Mouse (Mus musculus): Measurements from ENCODE around the gene Lad1. TPM values are rescaled to one million over a fixed set of nuclear protein-coding genes. Genes with fewer than 3 reads are reported as not detected.

Lad1 gene
- 1.6 and 1.8 TPM in 2 replicates for polyA plus RNA-seq (2012; rRNA removed)

DNA sequence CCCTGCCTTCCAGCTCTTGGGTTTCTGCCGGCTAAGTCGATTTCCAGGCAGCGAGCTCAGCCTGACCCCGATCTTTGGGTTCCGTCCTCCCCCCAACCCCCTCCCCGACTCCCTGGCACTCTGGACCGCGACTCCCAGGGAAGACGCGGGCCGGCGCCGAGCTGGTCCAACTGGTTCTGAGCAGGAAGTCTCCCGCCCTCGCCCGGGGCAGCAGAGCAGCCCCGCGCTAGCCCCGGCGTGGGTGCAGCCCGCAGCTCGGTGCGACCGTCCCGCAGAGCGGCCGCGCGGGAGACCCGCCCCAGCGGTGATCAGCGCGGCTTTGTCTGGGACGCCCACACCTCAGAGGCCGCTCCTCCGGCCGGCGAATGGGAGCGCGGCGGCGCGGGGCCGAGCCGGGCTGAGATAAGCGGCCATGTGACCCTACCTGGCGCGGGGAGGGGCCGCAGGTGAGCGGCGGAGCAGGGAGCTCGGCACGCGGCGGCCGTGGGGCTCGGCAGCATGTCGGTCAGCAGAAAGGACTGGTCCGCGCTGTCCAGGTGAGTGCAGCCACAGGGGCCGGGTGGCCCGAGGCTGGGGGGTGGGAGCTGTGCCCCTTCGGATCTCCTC, at the start of gene Lad1:
Gene Lad1, plus strand, starts transcription at position 118 of the 606 bp plus-strand sequence.
- no peak for DNase-seq (ENCODE audit: extremely low spot score in 1 of 2, low spot score in 1 of 2)

DNA sequence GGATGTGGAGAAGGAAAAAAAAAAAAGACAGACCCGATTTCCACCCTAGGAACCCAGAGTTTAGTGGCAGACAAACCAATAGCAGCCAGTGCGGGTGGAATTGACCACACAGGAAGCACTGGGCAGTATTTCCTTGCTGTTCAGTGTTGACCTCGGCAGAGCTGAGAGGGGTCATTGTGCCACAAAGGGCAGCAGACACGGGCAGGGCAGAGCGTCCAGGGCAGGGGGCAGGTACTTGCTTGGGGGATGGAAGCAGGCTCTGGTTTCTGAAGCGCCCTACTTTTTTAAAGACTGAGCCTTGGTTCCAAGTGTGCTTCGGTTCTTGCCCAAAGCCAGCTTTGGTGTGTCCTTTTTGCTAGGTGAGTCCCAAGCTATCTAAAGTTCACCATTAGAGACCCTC, 48.2 kb upstream of the Lad1 start:
- DNase-seq (ENCODE audit: extremely low spot score in 1 of 2, low spot score in 1 of 2) = no peak

DNA sequence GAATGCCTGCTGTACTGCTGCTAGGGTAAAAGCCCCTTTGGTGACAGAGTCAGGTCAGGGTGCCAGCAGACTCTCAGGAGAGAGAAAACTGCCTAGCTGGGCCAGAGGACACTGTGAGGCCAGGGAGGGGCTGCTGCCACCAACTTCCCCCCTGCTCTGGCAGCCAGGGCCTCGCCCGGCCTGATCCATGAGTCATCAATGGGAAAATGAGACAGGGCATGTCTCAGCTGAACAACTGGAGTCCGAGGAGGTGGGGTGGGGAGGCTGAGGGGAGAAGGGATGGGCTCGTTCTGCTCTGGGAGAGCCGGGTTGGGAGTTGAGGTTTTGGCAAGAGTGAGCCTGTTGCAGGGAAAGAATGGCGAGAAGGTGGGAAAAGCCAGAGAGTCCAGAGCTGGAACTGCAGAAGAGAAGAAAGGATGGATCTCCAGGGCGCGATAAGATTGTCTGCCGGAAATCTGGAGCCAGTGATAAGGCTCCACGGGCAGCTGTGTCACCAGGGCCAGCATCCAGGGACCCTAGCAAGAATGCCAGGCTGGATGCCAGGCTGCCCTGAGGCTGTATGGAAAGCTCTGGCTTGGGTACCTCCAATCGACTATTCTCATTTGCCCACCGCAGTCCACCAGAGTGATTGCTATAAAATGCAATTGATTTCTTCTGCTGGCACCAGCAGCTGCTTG, 47.4 kb upstream of the Lad1 start:
- DNase-seq (ENCODE audit: extremely low spot score in 1 of 2, low spot score in 1 of 2) = no peak

GRCm38 (mm10) chr1:135771573-135771970, 46.8 kb upstream of the Lad1 start:
- DNase-seq (ENCODE audit: extremely low spot score in 1 of 2, low spot score in 1 of 2) = no peak

DNA sequence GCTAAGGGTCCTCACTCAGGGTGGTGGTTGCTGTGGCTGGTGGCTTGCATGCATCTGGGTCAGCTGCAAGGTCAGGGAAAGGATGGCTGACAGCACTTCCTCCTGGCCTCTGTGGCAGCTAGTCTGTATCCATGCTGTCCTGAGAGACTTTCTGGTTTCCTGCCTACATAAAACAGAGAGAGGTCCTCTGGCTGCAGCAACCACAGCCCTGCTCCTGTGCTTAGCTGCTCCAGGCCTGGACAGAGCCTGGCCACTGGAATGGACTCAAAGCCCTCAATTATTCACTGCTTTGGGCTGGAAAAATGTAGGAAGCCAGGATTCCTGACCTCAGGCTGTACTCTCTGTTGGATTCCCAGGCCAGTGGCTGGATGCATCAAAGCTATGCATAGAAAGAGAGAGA, 41.8 kb upstream of the Lad1 start:
- DNase-seq (ENCODE audit: extremely low spot score in 1 of 2, low spot score in 1 of 2) = no peak

DNA sequence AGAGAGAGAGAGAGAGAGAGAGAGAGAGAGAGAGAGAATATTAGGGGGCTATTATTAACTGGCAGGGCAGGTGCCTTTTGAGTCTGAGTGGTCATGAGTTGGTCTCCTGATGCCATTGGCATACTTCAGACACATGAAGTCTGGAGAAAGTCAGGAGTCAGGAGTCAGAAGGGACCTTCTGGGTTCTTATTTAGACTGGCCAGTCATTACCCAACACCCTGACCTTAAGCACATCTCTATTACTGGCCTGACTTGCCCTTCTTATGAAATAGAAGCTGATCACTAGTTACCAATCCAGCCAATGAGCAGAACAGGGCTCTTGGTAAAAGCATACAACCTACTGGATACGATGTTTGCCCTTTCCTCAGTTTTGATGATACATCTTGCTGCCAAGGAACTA, 41.4 kb upstream of the Lad1 start:
- DNase-seq (ENCODE audit: extremely low spot score in 1 of 2, low spot score in 1 of 2) = no peak

DNA sequence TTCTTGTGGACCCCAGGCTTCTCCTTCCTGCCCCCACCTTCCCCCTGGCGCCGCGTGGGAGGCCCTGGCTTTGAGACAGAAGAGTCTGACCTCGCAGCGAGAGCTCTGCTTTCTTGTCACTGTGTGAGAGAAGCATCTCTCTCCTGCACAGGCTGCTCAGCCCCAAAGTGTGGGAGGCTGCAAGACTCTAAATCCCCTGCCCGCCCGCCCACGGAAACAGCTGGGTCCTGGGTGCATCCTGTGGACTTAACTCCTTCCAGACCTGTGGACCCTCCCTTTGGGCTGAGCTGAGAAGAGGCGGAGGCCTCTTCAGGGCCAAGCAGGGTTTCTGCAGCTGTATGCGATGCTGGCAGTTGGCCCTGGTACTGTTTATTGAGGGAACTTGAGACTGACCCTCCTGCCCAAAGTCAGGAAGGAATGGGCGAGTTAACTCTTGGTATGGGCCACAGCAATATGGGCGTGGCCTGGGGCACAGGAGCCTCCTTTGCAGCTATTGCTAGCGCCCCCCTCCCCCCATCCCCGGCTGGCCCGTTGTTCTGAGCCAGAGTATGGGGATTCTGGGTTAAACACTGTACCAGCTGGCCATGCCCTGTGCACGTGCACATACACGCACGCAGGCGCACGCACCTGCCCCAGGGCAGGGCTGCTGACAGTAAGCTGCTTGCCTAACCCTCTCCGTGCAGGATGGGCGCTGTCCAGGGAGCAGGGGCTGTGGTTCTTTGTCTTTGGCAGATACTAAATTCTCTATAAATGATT, 39.4 kb upstream of the Lad1 start, which contains the start of gene Tnni1:
Gene Tnni1, plus strand, starts transcription at position 655 of the 756 bp plus-strand sequence.
- DNase-seq (ENCODE audit: extremely low spot score in 1 of 2, low spot score in 1 of 2) = peak in 1 of 2 experiments; percentile 23

DNA sequence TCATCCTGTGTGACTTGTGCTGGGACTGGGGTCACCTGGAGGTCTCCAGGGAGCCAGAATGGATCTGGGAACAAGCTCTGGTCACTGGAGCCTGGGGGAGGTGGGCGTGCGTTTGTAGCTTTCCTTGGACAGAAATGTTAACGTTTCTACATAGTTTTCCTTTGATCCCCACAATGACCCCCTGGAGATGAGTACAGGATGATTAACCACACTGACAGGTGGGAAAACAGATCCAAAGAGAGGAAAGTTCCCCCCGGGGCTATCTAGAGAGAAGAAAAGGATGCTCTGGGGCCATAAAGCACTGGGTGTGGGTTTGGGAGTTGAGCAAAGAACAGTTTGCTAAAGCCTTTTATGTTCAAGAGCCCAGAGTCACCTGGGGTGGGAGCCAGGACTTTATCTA, 37.7 kb upstream of the Lad1 start:
- no peak for DNase-seq (ENCODE audit: extremely low spot score in 1 of 2, low spot score in 1 of 2)

- DNase-seq (ENCODE audit: extremely low spot score in 1 of 2, low spot score in 1 of 2) = peak in 1 of 2 experiments; percentile 79
Observed at GRCm38 (mm10) chr1:135781220-135781619, 37.2 kb upstream of the Lad1 start.

- no peak for DNase-seq (ENCODE audit: extremely low spot score in 1 of 2, low spot score in 1 of 2)
Observed at GRCm38 (mm10) chr1:135782816-135783215, 35.6 kb upstream of the Lad1 start.

DNA sequence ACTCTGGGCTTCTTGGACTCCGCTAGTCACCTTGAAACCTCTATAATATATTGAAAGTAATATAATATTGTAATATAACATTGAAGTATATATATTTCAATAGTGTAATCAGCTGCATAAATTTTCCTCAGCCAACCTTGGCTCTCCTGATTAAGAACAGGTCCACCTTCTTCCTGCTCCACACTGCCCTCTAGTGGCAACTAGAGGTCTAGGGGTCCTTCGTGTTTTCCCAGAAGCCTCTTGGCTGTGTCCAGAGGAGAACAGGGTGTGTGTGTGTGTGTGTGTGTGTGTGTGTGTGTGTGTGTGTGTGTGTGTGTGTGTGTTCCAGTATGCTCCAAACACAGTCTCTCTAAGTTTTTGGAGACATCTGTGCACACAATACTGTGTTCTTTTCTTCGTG, 30.6 kb upstream of the Lad1 start:
- peak; percentile 52 to 87 for DNase-seq (ENCODE audit: extremely low spot score in 1 of 2, low spot score in 1 of 2)

DNA sequence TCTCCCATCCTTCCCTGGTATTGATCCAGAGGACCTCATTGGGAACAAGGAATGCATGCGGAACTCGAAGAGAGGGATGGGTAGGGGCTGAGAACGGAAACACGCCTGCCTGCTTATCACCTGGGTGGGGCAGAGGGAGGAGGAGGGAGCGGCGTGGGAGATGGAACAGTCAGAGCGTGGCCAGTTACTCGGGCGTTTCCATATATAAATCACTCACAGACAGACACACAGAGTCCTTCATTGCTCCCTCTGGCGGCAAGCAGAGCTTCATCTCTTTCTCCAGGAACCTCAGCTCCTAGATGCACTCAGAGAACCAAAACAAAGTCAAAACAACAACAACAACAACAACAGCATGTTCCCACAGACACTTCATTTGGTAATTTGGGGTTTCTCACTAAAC, 29.7 kb upstream of the Lad1 start:
- no peak for DNase-seq (ENCODE audit: extremely low spot score in 1 of 2, low spot score in 1 of 2)

DNA sequence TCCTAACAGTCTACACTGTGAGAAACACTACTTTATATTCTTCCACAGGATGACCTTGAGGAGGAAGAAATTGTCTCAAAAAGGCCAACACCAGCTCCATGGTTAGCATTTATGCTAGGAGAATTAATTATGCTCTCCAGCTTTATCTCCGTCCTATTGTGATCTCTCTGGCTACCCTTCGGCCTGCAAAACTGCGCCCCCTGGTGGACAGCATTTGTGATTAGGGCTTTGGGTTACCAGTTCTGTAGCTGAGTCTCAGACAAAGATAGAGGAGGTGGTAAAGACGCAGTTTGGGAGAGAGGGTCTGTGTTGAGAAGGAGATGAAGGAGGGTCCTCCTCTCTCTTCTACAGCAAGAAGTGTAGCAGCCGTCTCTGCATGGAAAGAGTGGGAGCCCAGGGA, 28.6 kb upstream of the Lad1 start:
- peak in 1 of 2 experiments; percentile 77 for DNase-seq (ENCODE audit: extremely low spot score in 1 of 2, low spot score in 1 of 2)

DNA sequence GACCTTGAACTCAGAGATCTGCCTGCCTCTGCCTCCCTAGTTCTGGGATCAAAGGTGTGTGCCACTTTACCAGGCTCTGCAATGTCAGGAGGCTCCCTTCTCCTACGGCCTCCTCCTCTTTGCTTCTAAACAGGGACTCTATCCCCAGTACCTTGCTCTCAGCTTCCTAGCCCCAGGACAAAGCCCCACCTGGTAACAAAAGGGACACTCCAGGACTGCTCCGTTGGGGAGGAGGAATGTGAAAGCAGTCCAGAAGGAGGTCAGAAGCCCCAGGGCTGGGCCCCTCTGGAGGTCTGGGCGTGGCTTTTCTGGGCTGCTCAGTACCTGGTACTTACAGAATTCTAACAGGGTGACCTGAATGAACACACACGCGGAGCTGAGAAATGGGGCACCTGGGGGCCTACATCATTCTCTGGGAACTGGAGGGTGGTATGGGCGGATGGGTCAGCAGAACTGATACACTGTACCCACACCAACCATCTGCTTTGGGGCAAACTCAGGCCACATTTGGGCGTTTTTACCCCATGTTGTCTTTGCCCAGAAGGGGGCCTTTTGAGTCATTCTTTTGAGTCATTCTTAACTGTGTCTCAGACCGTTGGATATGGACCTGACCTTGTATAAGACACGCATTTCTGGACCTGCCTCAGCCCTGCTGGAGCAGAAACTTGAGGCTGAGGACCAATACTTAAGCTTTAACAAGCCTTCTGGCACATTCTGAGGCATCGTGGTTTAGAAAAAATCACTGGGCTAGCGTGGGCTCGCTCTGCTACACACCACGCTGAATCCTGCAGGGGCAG, 26.1 kb upstream of the Lad1 start:
- DNase-seq (ENCODE audit: extremely low spot score in 1 of 2, low spot score in 1 of 2) = no peak

DNA sequence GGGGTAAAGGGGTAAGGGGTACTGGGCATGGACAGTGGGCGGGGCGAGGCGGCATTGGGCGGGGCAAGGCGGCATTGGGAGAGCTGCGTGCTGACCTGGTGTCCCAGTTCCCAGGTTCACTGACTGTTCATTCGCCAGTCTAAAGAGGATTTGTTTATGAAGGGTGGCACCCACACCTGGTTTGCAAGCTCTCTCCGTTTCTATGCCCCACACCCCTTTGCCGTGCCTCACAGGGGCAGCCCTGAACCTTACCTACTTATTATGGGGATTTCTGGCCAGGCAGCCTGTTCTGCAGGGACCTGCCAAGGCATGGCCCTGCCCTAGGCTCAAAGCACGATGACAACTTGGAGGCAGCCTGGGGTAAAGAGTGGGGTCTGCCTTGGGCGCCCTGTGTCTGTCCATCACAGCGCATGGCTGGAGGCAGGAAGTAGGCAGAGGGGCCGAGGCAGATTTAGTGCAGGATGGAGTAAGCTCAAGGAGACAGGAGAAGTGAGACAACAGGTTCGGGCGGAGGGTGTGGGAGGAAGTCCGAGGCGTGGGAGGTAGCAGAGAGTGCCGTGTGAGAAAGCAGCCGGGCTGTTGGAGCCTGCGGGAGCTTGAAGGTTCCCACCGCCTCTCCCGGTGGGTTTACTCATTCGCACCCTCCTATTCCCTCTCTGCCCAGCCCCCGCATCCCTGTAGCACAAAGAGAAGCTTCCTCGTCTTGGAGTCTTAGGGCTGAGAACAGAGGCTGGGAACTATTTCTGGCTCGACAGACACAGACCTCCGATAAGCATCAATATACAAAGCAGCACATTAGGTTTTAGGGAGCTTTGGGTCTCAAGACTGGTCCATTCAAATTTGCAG, 24.8 kb upstream of the Lad1 start:
- DNase-seq (ENCODE audit: extremely low spot score in 1 of 2, low spot score in 1 of 2) = peak; percentile 59 to 84

GRCm38 (mm10) chr1:135794216-135795134, 23.9 kb upstream of the Lad1 start:
- DNase-seq (ENCODE audit: extremely low spot score in 1 of 2, low spot score in 1 of 2) = no peak

DNA sequence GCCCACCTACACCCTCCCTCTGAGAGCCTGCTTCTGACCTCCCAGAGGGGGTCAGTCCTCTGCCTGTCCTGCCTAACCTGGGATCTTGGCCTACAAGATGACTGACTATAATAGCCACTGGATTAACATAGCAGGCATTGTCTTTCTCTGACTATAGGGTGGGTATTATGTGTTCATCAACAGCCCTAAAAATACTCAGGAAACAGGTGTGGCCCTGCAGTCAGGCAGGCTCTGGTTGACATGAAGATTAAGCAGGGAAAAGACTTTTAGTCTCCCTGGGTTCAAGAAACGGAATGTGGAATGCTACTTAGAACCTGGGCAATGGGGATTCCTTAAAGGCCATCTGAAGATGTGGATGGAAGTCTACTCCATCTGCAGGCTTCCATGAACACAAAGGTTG, 19.9 kb upstream of the Lad1 start:
- no peak for DNase-seq (ENCODE audit: extremely low spot score in 1 of 2, low spot score in 1 of 2)

- no peak for DNase-seq (ENCODE audit: extremely low spot score in 1 of 2, low spot score in 1 of 2)
Observed at GRCm38 (mm10) chr1:135799109-135799627, 19.2 kb upstream of the Lad1 start.

Measured in frontal cortex, adult 2 months (tissue).